Mouse (Mus musculus) thymus, postnatal 10 days (tissue): ENCODE data around the gene Csf1.

Experiments
- DNase-seq, 2 experiments: peaks; one replicate each; pipeline ENCODE4 v3.0.0; 2021; ENCODE audit warnings: low spot score in 2 of 2

The Csf1 gene

DNA sequence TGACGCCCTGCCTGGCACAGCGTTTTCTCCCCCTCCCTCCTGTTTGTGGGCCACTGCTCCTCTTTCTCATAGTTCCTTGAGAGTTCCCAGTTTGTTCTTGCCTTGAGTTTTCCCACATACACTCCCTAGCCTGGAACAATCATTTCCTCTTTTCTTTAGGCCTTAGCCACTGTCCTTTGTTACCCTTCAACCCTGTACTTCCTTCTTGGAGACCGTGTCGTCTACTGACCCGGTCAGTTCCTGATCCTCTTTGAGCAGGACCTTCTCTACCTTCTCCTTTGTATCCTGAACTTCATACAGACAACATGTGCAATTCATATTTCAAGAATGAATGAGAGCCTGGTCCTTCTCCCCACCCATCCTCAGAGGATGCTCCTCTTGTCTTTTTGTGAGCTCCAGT lies 21.0 kb upstream of the Csf1 start:
- DNase-seq: no peak

DNA sequence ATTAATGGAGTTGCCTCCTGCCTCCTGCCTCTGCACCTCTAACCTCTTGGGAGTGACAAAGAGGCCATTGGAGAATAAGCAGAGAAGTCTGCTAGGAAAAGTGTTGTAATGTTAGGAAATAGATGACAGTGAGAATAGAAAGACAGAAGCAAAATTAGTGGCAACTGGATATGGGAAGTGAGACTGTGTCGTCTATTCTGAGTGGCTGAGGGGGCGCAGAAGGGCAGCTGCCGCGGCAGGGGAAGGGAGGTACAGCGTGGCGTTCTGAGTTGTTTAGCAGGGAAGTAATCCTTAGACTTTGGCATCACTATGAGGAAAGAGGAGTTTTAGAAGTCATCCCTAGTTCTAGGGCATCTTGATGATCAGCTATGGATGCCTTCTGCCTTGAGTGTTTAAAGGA lies 17.7 kb upstream of the Csf1 start:
- no peak for DNase-seq

DNA sequence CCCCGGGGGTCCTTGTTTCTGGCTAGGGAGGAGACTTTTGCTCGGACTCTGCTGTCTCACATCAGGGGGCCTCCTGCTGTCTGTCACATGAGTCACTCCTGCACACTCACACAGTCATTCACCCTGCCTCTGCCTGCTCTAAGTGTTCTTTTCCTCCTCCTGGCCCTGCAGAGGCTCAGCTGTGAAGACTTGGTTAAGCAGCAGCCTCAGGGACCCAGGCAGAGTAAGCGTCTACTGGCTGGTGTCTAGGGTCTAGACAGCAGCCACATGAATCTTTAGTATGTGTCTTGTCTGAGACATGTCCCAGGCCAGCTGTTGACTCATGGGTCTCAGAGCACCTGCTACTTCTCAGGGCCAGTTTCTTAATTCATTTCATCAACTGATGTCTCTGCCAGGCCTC lies 16.0 kb upstream of the Csf1 start:
- DNase-seq: no peak

DNA sequence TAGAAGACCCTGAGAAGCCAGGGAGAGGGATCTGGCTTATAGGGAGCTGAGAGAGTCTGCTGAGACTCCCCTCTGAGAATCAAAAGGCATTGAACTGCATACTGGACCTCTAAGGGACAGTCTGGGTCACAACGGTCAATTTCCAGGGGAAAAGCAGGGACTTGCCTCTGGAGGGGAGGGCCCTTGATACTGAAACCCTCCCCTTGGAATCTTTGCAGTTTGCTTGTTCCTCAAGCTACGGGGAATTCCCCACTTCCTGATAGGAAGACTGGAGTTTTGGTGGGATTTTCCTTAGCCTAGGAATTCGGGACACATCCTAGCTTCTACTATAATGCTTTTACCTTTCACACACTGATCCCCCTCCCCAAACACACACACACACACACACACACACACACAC lies 15.5 kb upstream of the Csf1 start:
- DNase-seq: no peak

DNA sequence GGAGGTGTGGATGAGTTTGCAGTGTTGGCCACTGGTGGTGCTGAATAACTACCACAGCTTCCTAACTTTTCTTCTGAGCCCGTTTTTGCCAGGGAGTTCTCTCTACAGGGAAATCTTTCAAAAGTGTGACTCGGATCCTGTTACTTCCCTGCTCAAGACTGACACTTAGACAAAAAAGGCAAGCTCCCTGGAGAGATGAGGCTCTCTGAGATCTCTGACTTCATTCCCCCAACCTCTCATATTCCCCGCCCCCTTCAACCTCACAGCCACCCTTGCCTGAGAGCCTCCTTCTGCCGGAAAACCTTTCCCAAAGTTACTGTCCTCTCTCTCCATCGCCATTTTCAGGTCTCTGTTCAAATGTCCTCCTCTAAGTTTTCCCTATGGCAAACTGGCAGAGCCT lies 14.8 kb upstream of the Csf1 start:
- no peak for DNase-seq

DNA sequence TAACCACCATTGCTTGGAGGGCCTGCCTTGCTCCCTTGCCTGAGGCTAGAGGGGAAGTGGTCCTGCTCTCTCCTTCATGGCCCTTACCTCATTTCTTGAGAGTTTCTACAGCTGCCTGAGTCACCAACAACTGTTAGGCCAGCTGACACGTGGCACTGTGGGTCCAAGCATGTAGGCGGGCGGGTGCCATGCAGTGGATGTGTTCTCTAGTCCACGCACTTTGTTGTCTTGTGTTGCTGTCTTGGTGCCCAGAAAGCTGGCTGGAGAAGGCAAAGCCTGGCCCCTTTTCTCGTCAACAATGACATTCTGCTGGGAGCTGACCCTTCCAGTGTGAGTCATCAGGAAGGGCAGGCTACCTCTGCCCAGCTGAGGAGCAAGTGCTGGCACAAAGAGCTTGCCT lies 12.6 kb upstream of the Csf1 start:
- DNase-seq: no peak

DNA sequence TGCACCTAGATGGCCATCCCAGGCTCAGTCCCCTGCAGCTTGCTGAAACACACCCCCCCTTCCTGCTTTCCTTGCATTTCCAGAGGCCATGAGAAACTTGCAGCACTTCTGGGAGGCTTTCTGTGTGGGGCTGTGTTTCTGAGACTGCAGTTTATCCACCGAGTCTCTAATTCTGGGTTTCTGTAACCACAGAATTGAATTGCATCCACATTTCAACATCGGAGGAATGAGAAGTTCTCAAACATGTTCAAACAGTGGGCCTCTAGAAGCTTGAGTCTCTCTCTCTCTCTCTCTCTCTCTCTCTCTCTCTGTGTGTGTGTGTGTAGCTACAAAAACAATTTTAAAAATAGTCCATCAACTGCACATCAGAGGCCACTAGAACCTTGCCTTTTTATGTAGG lies 9.4 kb upstream of the Csf1 start:
- no peak for DNase-seq

DNA sequence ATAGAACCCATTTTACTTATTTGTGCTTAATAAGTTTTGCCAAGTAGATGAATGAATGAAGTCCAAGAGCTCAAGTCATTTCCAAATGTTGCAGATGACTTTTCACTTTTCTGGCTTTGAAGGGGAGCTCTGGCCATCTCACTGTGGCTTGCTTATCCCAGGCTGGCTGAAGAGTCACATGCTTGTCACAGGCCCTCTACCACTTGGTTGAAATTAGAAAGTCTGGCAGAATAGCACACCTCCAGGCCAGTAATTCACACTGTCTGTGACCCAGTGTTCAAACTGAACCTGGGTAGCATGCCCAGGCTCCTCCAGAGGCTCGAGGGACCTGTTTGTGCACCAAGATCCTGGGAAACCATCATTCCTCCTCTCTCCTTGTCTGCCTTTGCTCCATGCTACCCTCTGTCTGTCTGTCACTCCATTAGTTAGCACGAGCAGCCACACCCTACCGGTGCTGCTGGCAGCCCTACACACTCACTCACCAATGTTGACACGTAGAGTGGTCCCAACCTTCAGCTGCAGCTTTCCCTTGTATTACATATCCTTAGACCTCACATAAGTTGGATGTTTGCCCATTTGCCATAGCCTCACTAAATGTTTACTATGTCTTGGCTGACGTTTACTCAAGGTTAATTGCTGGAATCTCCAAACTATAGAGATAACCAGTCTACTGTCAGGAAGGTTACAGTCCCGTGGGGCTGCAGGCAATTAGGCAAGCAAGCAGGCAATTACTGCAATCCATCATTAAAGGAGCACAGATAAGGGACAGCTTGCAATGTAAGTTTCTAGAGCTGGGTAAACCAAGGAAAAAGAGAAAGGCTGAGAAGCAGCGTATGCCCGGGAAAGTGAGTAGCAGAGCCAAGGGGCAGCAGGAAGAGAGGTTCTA lies 8.1 kb upstream of the Csf1 start:
- no peak for DNase-seq

DNA sequence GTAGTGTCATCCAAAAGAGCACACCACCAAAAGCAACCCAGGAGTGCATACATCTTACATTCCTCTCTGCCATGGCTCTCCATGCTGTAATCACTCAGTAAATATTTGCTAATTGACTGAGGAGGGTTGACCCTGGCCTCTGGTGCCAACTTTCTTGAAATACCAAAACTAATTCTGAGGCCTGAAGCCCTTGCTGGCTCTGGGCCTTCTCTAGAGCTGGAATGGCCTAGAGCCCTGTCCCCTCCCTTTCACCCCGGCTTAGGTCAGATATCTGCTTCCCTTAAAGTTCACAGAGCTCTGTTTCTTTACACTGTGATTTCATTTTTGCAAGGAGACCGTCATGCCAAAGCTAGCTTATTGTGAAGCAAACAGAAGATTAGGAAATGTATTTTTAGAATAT lies 6.5 kb upstream of the Csf1 start:
- DNase-seq: no peak

DNA sequence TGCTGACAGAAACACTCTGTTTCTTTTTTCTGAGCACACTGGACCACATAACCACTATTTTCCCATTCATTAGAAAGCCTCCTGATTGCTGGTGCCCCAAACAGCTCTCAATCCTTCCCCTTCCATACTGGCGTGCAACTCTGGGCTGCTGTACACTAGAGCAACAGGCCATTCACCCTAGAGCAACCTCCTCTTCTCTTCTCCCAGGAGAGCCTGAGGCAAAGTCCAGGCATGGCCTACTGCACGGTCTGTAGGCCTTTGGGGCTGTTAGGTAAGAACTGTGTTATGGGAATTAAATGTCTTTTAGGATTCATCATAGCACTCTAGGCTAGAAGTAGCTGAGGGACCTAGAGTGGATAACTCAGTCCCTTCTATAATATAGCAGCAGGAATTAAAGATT lies 5.7 kb upstream of the Csf1 start:
- DNase-seq: no peak

DNA sequence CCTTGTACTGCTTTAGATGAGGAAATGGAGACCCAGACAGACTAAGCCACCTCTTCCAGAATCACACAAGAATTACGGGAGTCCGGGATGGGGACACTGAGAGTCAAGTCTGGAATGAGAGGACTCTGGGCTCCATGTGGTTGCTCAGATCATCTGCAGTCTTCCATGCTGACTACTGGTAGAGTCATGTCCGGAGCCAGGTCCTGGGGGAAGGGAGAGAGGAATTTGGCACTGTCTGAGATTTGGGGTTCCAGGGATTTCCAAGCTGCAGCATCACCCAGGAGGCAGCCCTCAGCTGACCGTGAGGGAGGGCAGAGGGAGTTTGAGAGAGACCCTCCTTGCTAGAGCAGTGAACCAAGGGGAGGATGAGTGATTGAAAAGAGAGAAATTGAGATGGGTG lies 3.3 kb upstream of the Csf1 start:
- no peak for DNase-seq

DNA sequence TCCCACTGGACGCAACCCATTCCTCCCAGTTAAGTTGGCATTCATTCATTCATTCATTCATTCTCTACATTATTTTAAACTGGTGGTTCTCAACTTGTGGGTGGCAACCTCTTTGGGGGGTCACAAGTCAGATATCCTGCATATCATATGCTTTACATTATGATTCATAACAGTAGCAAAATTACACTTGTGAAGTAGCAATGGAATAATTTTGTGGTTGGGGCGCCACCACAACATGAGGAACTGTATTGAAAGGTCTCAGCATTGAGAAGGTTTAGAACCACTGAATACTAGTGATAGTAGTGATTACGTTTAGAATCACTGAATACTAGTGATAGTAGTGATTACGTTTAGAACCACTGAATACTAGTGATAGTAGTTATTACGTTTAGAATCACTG lies 1.2 kb upstream of the Csf1 start:
- DNase-seq: no peak

DNA sequence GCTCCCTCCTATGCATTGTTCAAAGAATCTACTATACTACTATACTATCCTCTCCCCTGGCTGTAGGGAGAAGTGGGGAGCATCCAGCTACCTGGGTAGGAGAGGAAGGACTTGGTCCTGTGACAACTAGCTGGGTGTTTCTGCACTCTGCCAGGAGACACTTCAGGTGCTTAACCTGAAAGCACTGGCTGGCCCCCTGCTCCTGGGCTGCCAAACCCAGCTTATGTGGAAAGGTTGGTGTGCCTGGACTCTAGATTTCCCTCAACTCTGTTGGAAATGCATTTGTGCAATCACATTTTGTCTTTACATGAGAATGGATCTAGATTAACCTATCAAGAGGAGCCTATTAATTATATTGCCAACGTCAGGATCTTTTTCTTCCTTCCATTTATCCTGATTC lies 502 bp upstream of the Csf1 start:
- DNase-seq: no peak

DNA sequence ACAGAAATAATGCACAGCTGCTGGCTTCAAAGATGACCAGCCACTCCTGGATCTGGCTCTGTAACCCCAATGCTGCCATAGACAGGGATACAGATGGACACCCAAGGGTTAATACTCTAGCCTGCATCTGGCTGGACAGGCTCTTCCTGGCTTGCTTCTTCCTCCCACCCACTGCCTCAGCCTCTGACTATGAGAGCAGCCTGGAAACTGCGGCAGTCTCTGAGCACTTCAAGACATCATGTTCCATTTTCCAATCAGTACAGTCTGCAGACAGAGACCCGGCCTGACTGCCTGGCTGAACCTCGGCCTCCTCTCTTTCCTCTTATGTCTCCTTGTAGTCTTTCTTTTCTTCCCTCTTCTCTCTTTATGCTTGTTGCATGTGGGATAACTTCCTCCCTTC lies 1.6 kb downstream of the Csf1 start:
- no peak for DNase-seq

DNA sequence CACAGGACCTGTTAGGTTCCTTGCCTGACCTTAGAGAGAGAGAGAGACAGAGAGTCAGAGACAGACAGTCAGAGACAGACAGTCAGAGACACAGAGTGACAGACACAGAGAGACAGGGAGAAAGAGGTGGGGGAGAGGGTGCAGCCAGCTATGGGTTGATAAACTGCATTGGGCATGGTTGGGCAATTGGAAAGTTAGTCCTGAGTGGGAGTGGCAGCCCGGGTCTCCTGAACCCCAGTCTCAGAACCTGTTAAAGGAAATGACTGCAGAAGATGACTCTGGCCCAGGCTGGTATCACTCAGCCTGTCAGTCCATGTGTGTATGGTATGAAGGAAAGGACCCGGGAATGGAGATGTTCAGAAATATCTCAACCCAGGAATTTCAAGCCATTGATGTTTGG lies 2.1 kb downstream of the Csf1 start:
- no peak for DNase-seq

DNA sequence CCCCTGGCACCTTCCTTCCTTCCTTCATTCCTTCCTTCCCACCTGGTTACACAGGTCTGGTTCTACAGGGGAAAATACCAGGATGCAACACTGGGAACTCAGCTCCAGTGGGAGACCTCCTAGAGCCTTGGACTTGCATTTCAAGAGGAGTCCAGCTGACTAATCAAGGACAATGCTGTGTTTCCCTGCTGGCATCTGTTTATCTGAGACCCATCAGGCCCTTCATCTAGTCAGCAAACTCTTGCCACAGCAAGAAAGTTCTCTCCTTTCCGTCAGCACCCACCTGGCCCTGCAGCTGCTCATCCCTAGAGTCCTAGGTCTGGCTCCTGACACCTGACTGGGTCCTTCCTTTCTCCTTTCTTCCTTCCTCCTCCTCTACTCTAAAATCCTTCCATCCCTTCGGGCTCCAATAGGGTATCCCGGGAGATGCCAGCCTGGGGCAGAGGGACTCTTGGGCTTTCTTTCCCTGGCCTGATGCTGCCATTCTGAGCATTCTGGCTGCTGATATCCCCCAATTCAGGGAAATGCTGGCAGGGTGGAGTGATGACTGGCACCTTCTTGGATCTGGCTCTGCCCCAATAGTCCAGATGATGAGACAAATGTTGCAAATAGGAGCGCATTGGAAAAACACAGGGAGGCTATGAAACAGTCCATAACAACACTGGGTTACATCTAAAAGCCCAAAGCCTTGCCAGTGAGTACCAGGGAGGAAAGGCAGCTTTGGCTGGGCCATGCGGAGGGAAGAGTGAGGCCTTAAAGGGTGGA lies 2.7 kb downstream of the Csf1 start:
- DNase-seq: no peak

DNA sequence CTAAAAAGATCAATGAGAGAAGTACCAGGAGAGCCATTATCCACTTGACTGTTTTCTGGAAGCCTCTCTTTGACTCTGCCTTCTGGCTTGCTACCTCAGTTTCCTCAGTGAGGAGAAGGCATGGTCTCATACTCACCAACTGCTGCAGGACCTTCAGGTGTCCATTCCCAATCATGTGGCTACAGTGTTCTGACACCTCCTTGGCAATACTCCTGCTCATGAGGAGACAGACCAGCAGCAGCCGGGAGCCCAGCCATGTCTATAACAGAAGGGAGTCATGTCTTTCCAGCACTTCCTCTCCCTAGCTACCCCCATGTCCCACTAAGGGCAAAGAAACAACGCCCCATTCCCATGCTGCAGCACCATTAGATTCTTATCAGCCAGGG lies 3.8 kb downstream of the Csf1 start:
- no peak for DNase-seq

DNA sequence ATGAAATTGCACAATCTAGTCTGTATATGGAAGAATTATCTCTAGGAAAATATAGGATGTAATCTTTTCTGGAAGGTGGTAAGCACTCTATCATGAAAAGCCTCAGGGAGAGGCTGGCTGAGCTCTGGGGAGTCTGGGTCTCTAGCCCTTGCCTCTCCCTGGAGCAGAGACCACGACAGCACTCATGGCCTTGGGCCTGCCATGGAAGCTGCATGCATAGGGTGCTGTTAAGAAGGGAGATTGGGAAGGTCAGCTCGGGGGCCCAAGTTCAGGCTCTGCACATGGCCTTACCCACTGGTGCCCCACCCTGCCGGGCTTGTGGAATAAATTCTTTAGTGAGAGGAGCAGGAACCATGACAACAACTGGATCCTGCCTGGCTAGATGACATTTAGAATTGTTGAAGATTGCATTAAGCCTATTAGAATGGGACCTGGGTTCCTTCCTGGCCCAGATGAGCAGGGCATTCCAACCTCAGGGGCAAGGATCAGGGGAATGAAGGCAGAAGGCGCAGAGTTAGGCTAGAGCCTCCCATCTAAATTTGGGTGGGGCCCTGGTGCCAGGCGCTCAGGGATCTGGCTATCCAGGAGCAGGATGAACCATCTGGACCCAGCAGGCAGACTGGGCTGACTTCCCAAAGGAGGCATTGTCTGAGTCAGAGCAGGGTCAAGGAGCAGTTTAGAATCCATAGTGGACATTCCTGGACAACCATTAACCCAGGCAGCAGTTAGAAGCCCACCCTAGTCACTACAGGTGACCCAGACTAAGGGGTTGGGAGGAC lies 4.4 kb downstream of the Csf1 start:
- DNase-seq: no peak

DNA sequence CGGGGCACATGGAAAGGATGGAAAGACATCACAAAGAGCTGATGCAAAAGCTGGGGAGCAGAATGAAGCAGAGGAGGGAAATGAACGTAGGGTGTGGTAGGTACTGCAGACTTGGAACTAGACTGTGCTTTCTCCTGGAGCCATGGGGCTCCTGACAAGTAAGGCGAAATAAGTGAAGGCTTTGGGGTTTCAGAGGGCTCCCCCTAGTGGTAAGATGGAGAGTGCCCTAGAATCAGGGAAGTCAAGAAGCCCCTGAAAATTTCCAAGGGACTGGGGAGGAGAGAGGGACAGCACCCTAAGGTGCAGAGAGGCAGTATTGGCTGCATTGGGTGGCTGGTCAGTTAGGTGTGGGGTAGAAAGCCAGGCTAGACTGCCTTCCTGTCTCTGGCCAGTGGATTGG lies 5.6 kb downstream of the Csf1 start:
- DNase-seq: peak in 1 of 2 experiments; percentile 54

DNA sequence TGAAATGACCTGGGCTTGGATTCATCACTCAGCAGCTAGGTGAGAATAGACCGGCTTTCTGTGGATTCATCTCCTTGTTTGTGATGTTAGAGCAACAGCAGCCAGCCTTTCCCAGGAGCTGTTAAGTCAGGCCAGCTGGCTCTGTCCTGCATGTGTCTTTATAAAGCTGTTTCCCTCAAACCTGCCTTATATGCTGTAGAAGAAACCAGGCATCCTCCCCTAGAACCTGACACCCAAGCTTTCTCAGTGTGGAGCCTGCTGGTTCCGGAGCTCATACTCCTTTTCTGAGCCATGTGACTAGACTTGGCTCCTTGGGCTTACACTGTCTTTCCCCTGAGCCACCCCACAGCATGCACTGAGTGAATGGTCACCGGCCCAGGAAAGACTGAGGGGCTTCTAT lies 8.7 kb downstream of the Csf1 start:
- no peak for DNase-seq

DNA sequence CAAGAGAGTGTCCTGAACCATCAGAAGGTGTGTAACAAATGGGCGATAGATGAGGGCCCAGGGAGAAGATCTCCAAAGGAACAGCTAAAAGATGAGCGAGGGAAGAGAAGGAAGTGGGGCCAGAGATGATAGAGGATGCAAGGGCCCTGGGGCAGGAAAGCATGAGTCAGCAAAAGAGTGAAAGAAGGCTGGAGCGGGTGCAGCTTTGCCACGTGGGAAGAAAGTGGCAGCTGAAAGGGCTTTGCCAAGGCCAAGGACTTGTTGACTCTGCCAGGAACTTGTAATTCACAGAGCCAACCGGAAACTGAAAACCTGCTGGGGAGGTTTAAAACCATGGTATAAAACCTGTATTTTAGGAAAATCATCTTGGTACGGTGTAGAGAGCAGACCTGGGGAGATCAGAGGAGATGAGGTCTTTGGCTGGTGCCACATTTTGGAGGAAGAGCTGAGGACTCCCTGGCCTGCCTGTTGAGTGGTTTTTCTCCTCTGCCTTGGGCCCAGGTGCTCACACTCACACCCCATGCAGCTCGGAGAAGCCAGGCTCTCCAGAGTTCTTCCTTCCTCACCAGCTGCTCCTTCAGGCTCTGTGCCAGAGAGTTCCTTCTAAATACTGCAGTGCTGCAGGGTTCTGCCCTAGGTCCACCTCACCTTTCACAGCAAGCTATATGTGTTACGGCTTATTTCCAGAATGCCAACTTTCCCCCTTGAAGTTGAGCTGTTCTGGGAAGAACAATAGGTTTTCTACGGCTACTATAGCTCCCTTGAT lies 9.3 kb downstream of the Csf1 start:
- DNase-seq: no peak

DNA sequence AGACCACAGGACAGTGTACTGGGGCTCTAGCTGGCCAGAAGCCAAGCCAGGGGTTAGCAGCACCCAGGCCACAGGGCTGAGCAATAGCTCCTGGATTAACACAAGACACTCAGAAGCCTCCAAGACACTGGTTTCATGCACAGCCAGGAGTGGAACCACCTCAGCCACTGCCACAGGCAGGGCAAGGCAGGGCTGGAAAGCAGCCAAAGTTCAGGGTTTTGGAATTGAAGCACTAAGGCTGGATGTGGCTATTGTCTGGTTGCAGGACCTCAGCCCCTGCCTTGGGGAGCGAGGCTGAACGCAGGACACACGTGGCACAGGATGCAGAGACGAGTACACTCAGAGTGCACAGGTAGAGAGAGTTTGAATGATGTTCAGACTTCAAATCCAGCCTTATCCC lies 10.8 kb downstream of the Csf1 start:
- DNase-seq: no peak
